Mouse (Mus musculus) monocyte, adult 59 days (primary cell): ENCODE data around the gene Aff2. TPM values are rescaled to one million over a fixed set of nuclear protein-coding genes. Genes with fewer than 3 reads are reported as not detected.

ENCODE experiments used
- total RNA-seq, 2 experiments: library from RNA; stranded (reverse); gene quantifications; one replicate each; pipeline ENCODE4 v1.2.4; 2023

Gene Aff2
- total RNA-seq, result not detected

GRCm38 (mm10) chrX:69360238-69361054, at the start of gene Aff2:
TSS of gene Aff2 (plus strand) at chrX:69360294.

